Mouse (Mus musculus): ENCODE data around the gene Slc25a3.

DNA sequence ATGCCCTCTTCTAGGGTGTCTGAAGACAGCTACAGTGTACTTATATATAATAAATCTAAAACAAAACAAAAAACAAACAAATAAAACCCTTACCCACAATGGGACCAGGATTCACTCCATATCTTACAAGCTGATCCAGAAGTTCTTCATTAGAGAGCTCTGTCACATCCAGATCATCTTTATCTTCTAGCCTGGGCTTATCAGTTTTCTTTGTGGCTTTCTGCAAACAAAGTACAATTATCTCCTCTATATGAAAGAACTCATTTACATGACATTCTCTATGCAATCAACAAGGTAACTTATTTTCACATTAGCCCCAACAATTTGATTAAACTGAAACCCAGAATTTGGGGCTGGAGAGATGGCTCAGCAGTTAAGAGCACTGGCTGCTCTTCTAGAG lies 42.0 kb upstream of the Slc25a3 start:
- TF ChIP-seq CTCF (IDR thresholded peaks at IDR 0.05; ENCODE audit: low read depth, low read length): no peak
- TF ChIP-seq GATA1 (IDR thresholded peaks at IDR 0.05; ENCODE audit: borderline replicate concordance, low read length): no peak

Measured in G1E (cell line).